Mouse (Mus musculus): Measurements from ENCODE around the gene Colgalt1.

DNA sequence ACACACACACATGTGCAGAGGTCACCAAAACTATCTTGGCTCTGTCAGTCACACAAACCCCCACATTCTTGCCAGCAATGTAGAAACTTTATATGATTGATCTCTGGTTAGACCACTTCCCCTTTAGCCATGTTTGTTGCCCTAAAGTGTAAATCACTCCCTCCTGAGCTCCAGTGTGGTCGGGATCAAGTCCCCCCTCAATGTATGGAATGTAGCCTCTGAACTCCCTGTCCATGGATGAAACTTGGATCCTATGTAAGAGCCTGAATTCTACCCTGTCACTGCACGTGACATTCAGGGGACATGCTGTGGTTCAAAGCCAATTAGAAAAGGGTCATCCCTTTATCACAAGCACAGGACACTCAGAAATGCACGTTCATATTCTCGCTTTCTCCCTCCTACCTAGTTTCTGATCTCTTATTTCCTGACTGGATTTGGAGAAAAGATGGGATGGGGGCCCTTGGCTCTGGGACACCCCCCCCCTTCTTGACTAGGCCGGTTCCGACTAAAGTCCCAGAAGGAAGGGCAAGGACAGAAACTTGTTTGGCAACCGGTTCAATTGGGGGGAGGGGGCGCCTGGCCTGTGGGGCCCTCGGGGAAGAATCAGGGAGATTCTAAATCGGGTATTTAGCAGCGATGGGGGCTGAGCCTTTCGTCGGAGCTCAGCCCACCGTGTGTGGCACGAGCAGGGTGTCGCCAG lies 17.7 kb downstream of the Colgalt1 start:
- TF ChIP-seq CTCF (IDR thresholded peaks at IDR 0.05; ENCODE audit: extremely low read depth, insufficient read length, insufficient replicate concordance, low read depth, low read length) (no peak), POLR2A (IDR thresholded peaks at IDR 0.05; ENCODE audit: low read depth, low read length) (no peak)

Data from small intestine, adult 2 months (tissue).